In genomic region chr7:16614171-16614887, GRCm38 (mm10) we compare ENCODE assay signal across 8 mouse cellular contexts. TPM values are rescaled to one million over a fixed set of nuclear protein-coding genes. Genes with fewer than 3 reads are reported as not detected.
DNase-seq lines count a peak whose midpoint lies in the region; ATAC-seq and TF ChIP-seq lines count a peak whose summit lies in the region.

No protein-coding gene starts in this region.

- TF ChIP-seq CTCF in brain, embryonic 14.5 days (IDR thresholded peaks at IDR 0.05; ENCODE audit: borderline replicate concordance, extremely low read depth, insufficient read depth, insufficient read length), result no peak
- no peak for TF ChIP-seq CTCF in stomach, postnatal 0 days (IDR thresholded peaks at IDR 0.05; ENCODE audit: low read depth)

- peak; percentile 58 to 67 for DNase-seq in left cerebral cortex, postnatal 14 days (ENCODE audit: low spot score in 2 of 2)
- DNase-seq in left cerebral cortex, postnatal 4 days, result no peak
- no peak for DNase-seq in brain, embryonic 14.5 days (ENCODE audit: low read depth)
- DNase-seq in heart, postnatal 4 days, result peak; percentile 77
- DNase-seq in limb, embryonic 11.5 days (ENCODE audit: low spot score), result peak; percentile 83
- DNase-seq in stomach, postnatal 0 days (ENCODE audit: low spot score), result peak; percentile 83

- under 1% methylated on average over 53 of the region's 101 CpGs for WGBS in forebrain, embryonic 12.5 days
- under 1% methylated on average over 37 of the region's 101 CpGs for WGBS in limb, embryonic 11.5 days
- WGBS in midbrain, embryonic 13.5 days, result 0% methylated on average over 41 of the region's 101 CpGs
- under 1% methylated on average over 29 of the region's 101 CpGs for WGBS in stomach, postnatal 0 days

- no peaks in the 10 kb centered on the region for H3K36me3 ChIP-seq in forebrain, embryonic 12.5 days (replicated peaks)
- H3K36me3 ChIP-seq in limb, embryonic 11.5 days (ENCODE audit: control insufficient read depth, insufficient read depth, low read length), result no peaks in the 10 kb centered on the region
- H3K36me3 ChIP-seq in midbrain, embryonic 13.5 days, result no peaks in the 10 kb centered on the region
- H3K36me3 ChIP-seq in stomach, postnatal 0 days (ENCODE audit: control insufficient read depth, insufficient read depth, low read length), result no peaks in the 10 kb centered on the region; the same call in 1 of the 2 replicates

- H3K4me2 ChIP-seq in forebrain, embryonic 12.5 days, result peak overlapping the region; percentile 95
- H3K4me2 ChIP-seq in limb, embryonic 11.5 days (ENCODE audit: low read depth, severe bottlenecking), result peak overlapping the region; percentile 85
- H3K4me2 ChIP-seq in midbrain, embryonic 13.5 days (replicated peaks), result peak overlapping the region; percentile 96
- peak overlapping the region; percentile 75 for H3K4me2 ChIP-seq in stomach, postnatal 0 days (replicated peaks; ENCODE audit: low read depth)

- H3K4me3 ChIP-seq in forebrain, embryonic 12.5 days (replicated peaks), result peak overlapping the region; percentile 93
- H3K4me3 ChIP-seq in limb, embryonic 11.5 days (ENCODE audit: low read depth, low read length), result peak overlapping the region; percentile 90
- peak overlapping the region; percentile 74 for H3K4me3 ChIP-seq in midbrain, embryonic 13.5 days (replicated peaks)
- peak overlapping the region; percentile 94 for H3K4me3 ChIP-seq in stomach, postnatal 0 days (ENCODE audit: low read depth, low read length)

- peak overlapping the region; percentile 100 for H3K27ac ChIP-seq in forebrain, embryonic 12.5 days
- peak overlapping the region; percentile 100 for H3K27ac ChIP-seq in limb, embryonic 11.5 days (replicated peaks; ENCODE audit: low read depth, low read length)
- H3K27ac ChIP-seq in midbrain, embryonic 13.5 days, result peak overlapping the region; percentile 100
- H3K27ac ChIP-seq in stomach, postnatal 0 days (replicated peaks), result peak overlapping the region; percentile 100

- peaks cover 11% of the 10 kb centered on the region for H3K27me3 ChIP-seq in forebrain, embryonic 12.5 days
- no peaks in the 10 kb centered on the region for H3K27me3 ChIP-seq in limb, embryonic 11.5 days (ENCODE audit: control insufficient read depth, insufficient read depth, low read length)
- peaks cover 10% of the 10 kb centered on the region; the same call in 1 of the 2 replicates for H3K27me3 ChIP-seq in midbrain, embryonic 13.5 days
- no peaks in the 10 kb centered on the region for H3K27me3 ChIP-seq in stomach, postnatal 0 days (ENCODE audit: control insufficient read depth, insufficient read depth, low read length)

- peaks cover 52% of the 10 kb centered on the region for H3K4me1 ChIP-seq in forebrain, embryonic 12.5 days
- peaks cover 29% of the 10 kb centered on the region for H3K4me1 ChIP-seq in limb, embryonic 11.5 days (ENCODE audit: control insufficient read depth, insufficient read depth, low read length)
- H3K4me1 ChIP-seq in midbrain, embryonic 13.5 days (replicated peaks), result peaks cover 60% of the 10 kb centered on the region
- peaks cover 6% of the 10 kb centered on the region; the same call in 1 of the 2 replicates for H3K4me1 ChIP-seq in stomach, postnatal 0 days (replicated peaks; ENCODE audit: control insufficient read depth, insufficient read depth)

- intact Hi-C loops in left cerebral cortex, postnatal 14 days (cut with DNase I), result loop anchor here (2.0 to 10.0 kb wide), 3 partner anchors 57 to 320 kb away; partner anchors contain the start of gene Zc3h4
- intact Hi-C loops in left cerebral cortex, postnatal 4 days (cut with DNase I), result loop anchor here (5.0 kb wide), 1 partner anchor 42 kb away; no protein-coding TSS in a partner anchor

- TF ChIP-seq EP300 in stomach, postnatal 0 days (optimal IDR thresholded peaks at IDR 0.05), result no peak

- H3K9ac ChIP-seq in forebrain, embryonic 12.5 days, result peak overlapping the region; percentile 99
- peak overlapping the region; percentile 98 for H3K9ac ChIP-seq in limb, embryonic 11.5 days (ENCODE audit: low read length)
- peak overlapping the region; percentile 98 for H3K9ac ChIP-seq in midbrain, embryonic 13.5 days (replicated peaks)
- peak overlapping the region; percentile 98 for H3K9ac ChIP-seq in stomach, postnatal 0 days (ENCODE audit: low read length)

- peak; percentile 74; the same call in 1 of the 2 replicates for TF ChIP-seq POLR2A in brain, embryonic 14.5 days (IDR thresholded peaks at IDR 0.05; ENCODE audit: borderline replicate concordance, extremely low read depth, insufficient read depth, insufficient read length, poor library complexity, severe bottlenecking)

- peak; percentile 47 for ATAC-seq in forebrain, embryonic 12.5 days (ENCODE audit: low FRiP score)
- ATAC-seq in limb, embryonic 11.5 days (ENCODE audit: insufficient number of reproducible peaks, low FRiP score, low TSS enrichment, low read depth), result peak; percentile 15
- peak; percentile 8 for ATAC-seq in midbrain, embryonic 13.5 days
- peak; percentile 48 for ATAC-seq in stomach, postnatal 0 days (ENCODE audit: low FRiP score, low TSS enrichment)

- H3K9me3 ChIP-seq in forebrain, embryonic 12.5 days, result no peaks in the 10 kb centered on the region
- H3K9me3 ChIP-seq in limb, embryonic 11.5 days (ENCODE audit: control insufficient read depth, low read length), result no peaks in the 10 kb centered on the region
- H3K9me3 ChIP-seq in midbrain, embryonic 13.5 days, result no peaks in the 10 kb centered on the region
- H3K9me3 ChIP-seq in stomach, postnatal 0 days (ENCODE audit: control insufficient read depth, low read length), result no peaks in the 10 kb centered on the region

RNA-seq across cellular contexts. Expression of gene Arhgap35, which starts 0.5 kb away (rescaled TPM):
- total RNA-seq in left cerebral cortex, postnatal 14 days (2021), result 100 to 1,000 TPM; 138 to 148 TPM
- 100 to 1,000 TPM; 173 to 176 TPM for total RNA-seq in left cerebral cortex, postnatal 4 days (2021)
- polyA plus RNA-seq in brain, embryonic 14.5 days (2012; rRNA removed), result 48.1 and 75.2 TPM in 2 replicates
- 40.8 and 47.5 TPM in 2 replicates for polyA plus RNA-seq in forebrain, embryonic 12.5 days (2016; fragmentation: Nextera tagmentation; extraction: Ambion mirVana)
- 10 to 100 TPM; 71.9 to 74.5 TPM for total RNA-seq in heart, postnatal 4 days (2021)
- 31.0 and 36.5 TPM in 2 replicates for polyA plus RNA-seq in limb, embryonic 11.5 days (2014; fragmentation: Nextera tagmentation; extraction: Ambion mirVana)
- polyA plus RNA-seq in midbrain, embryonic 13.5 days (2015; fragmentation: Nextera tagmentation; extraction: Ambion mirVana), result 32.4 and 34.0 TPM in 2 replicates
- polyA plus RNA-seq in stomach, postnatal 0 days (2015; fragmentation: Nextera tagmentation; extraction: Ambion mirVana), result 3.8 and 4.1 TPM in 2 replicates

Comparison
In these comparisons a context has a peak if more than half of its experiments do, and no peak if none do; other contexts are left out.
1. DNase-seq: peak in left cerebral cortex, postnatal 14 days (2 of 2), heart, postnatal 4 days (single experiment), limb, embryonic 11.5 days (single experiment) and stomach, postnatal 0 days (single experiment); none in left cerebral cortex, postnatal 4 days (single experiment) and brain, embryonic 14.5 days (single experiment).
2. Peak in every context shown above with its lines, with median percentiles within 50 percentile points of each other: ATAC-seq, H3K27ac ChIP-seq, H3K4me2 ChIP-seq, H3K4me3 ChIP-seq and H3K9ac ChIP-seq.